Mouse (Mus musculus) liver, embryonic 14.5 days (tissue): ENCODE data around the gene Bbs7.

Experiments used
- CTCF ChIP-seq: IDR thresholded peaks from 2 replicates; pipeline ENCODE4 v1.5.1; 2016; ENCODE audit warnings: antibody characterized with exemption, low read depth, control low read depth
- EP300 ChIP-seq: IDR thresholded peaks from 2 replicates; pipeline ENCODE4 v1.6.1; 2016; ENCODE audit warnings: antibody characterized with exemption, low read depth

- no peak for TF ChIP-seq CTCF
- TF ChIP-seq EP300 = no peak
These were observed 605 bp upstream of the Bbs7 start for GRCm38 (mm10) chr3:36613908-36614255.
